Mouse (Mus musculus): Measurements from ENCODE around the gene Ros1.

GRCm38 (mm10) chr10:52233301-52233968 lies 38.4 kb upstream of the Ros1 start, which contains the start of gene Dcbld1:
- no peak for TF ChIP-seq UBTF (IDR thresholded peaks at IDR 0.05; ENCODE audit: low read depth, low read length)
- no peak for TF ChIP-seq CTCF (conservative IDR thresholded peaks at IDR 0.05 in 1 of 2, IDR thresholded peaks at IDR 0.05 in 1 of 2; ENCODE audit: low read depth in 2 of 2, low read length in 2 of 2)
- no peak for TF ChIP-seq CHD2 (IDR thresholded peaks at IDR 0.05; ENCODE audit: low read length)
- TF ChIP-seq MAX (IDR thresholded peaks at IDR 0.05; ENCODE audit: low read length): 0 out of 2 replicates have a peak, but pooled peaks have one; percentile 15
- TF ChIP-seq POLR2A (IDR thresholded peaks at IDR 0.05; ENCODE audit: low read depth, low read length): peak; percentile 32; the same call in 1 of the 2 replicates
- no peak for TF ChIP-seq CHD1 (IDR thresholded peaks at IDR 0.05; ENCODE audit: low read depth, low read length)
- no peak for TF ChIP-seq POLR2AphosphoS2 (IDR thresholded peaks at IDR 0.05; ENCODE audit: low read depth, low read length)
- no peak for TF ChIP-seq EP300 (IDR thresholded peaks at IDR 0.05; ENCODE audit: low read length)
- TF ChIP-seq MAZ (IDR thresholded peaks at IDR 0.05; ENCODE audit: low read depth, low read length): no peak
- TF ChIP-seq RCOR1 (conservative IDR thresholded peaks at IDR 0.05; ENCODE audit: low read depth, low read length): no peak
- TF ChIP-seq ETS1 (conservative IDR thresholded peaks at IDR 0.05; ENCODE audit: low read depth, low read length): no peak
- no peak for TF ChIP-seq SMC3 (IDR thresholded peaks at IDR 0.05; ENCODE audit: low read depth, low read length)
- no peak for TF ChIP-seq ZKSCAN1 (IDR thresholded peaks at IDR 0.05; ENCODE audit: borderline replicate concordance, low read depth, low read length)
- TF ChIP-seq MAFK (IDR thresholded peaks at IDR 0.05; ENCODE audit: insufficient replicate concordance, low read length): no peak

All from CH12.LX (cell line).